Mouse (Mus musculus) liver, embryonic 14.5 days (tissue): ENCODE measurements around the gene Prune2. TPM values are rescaled to one million over a fixed set of nuclear protein-coding genes. Genes with fewer than 3 reads are reported as not detected.

ENCODE experiments used
- ATAC-seq: fragments of 200-750 bp; cut with Nextera tagmentation; 2 replicates; pipeline ENCODE4 v1.8.0; 2017; ENCODE audit warnings: moderate number of reproducible peaks, mild to moderate bottlenecking, moderate library complexity; ENCODE audit not compliant: insufficient read depth
- DNase-seq, 3 experiments: peaks; one replicate each; pipeline ENCODE4 v3.0.0-alpha.2; 2012 to 2013; ENCODE audit warnings: low read depth in 3 of 3, low spot score in 3 of 3
- H3K27ac ChIP-seq: fragments of 300-500 bp; sonication (generic); 2 replicates; pipeline ENCODE4 v1.5.1; 2014; ENCODE audit warnings: moderate library complexity, mild to moderate bottlenecking, control low read depth, inconsistent platforms
- H3K27me3 ChIP-seq: fragments of 300-500 bp; sonication (generic); 2 replicates; pipeline ENCODE4 v1.6.1; 2014; ENCODE audit warnings: mild to moderate bottlenecking, low read length, moderate library complexity; ENCODE audit not compliant: control insufficient read depth, insufficient read depth
- H3K36me3 ChIP-seq: fragments of 300-500 bp; sonication (generic); replicated peaks from 2 replicates; pipeline ENCODE4 v1.6.1; 2014; ENCODE audit warnings: low read depth; ENCODE audit not compliant: control insufficient read depth, insufficient read depth
- H3K4me1 ChIP-seq, 2 experiments: fragments of 200-500 bp in 1 of 2; fragments of 300-500 bp in 1 of 2; sonication (generic) in 1 of 2; replicated peaks; 2 replicates each; pipeline ENCODE4 v1.6.1; 2012 to 2014; ENCODE audit warnings: antibody characterized with exemption in 1 of 2, inconsistent platforms in 1 of 2, low read length in 1 of 2; ENCODE audit not compliant: control insufficient read depth in 2 of 2, insufficient read depth in 2 of 2
- H3K4me2 ChIP-seq: fragments of 300-500 bp; sonication (generic); 2 replicates; pipeline ENCODE4 v1.6.1; 2014; ENCODE audit warnings: low read depth, mild to moderate bottlenecking, control low read depth, moderate library complexity
- H3K4me3 ChIP-seq, 2 experiments: fragments of 200-500 bp in 1 of 2; fragments of 300-500 bp in 1 of 2; sonication (generic) in 1 of 2; 2 replicates each; pipeline ENCODE4 v1.5.1; 2012 to 2014; ENCODE audit warnings: low read depth in 2 of 2, low read length in 2 of 2, mild to moderate bottlenecking in 2 of 2, control low read depth in 1 of 2, inconsistent platforms in 1 of 2, moderate library complexity in 1 of 2; ENCODE audit not compliant: insufficient read depth in 1 of 2
- H3K9ac ChIP-seq: fragments of 300-500 bp; sonication (generic); replicated peaks from 2 replicates; pipeline ENCODE4 v1.6.1; 2014; ENCODE audit warnings: mild to moderate bottlenecking, control low read depth, moderate library complexity
- H3K9me3 ChIP-seq: fragments of 300-500 bp; sonication (generic); 2 replicates; pipeline ENCODE4 v1.6.1; 2016; ENCODE audit warnings: low read length, mixed read lengths; ENCODE audit not compliant: control insufficient read depth
- CTCF ChIP-seq: IDR thresholded peaks from 2 replicates; pipeline ENCODE4 v1.5.1; 2016; ENCODE audit warnings: antibody characterized with exemption, low read depth, control low read depth
- EP300 ChIP-seq: IDR thresholded peaks from 2 replicates; pipeline ENCODE4 v1.6.1; 2016; ENCODE audit warnings: antibody characterized with exemption, low read depth
- WGBS: fragments of 180-500 bp; shearing (Covaris S2); extraction: QIAGEN DNeasy Blood & Tissue Kit; methylation state at CpG from one replicate; pipeline ENCODE4 v1.1.7; 2014; ENCODE audit not compliant: insufficient replicate concordance; 5-methylcytosine and 5-hydroxymethylcytosine counted together
- polyA plus RNA-seq, 2 experiments: library from polyadenylated mRNA; depleted of rRNA in 1 of 2; stranded (reverse) in 1 of 2; unstranded in 1 of 2; fragments of >200 nt; fragmentation: Nextera tagmentation in 1 of 2; extraction: Ambion mirVana in 1 of 2; gene quantifications; 2 replicates each; pipeline versions ENCODE4 v1.2.1 to v1.2.3; 2012 to 2014

Prune2 gene
- polyA plus RNA-seq, 2 experiments, result 0.26 to 0.29 TPM

DNA sequence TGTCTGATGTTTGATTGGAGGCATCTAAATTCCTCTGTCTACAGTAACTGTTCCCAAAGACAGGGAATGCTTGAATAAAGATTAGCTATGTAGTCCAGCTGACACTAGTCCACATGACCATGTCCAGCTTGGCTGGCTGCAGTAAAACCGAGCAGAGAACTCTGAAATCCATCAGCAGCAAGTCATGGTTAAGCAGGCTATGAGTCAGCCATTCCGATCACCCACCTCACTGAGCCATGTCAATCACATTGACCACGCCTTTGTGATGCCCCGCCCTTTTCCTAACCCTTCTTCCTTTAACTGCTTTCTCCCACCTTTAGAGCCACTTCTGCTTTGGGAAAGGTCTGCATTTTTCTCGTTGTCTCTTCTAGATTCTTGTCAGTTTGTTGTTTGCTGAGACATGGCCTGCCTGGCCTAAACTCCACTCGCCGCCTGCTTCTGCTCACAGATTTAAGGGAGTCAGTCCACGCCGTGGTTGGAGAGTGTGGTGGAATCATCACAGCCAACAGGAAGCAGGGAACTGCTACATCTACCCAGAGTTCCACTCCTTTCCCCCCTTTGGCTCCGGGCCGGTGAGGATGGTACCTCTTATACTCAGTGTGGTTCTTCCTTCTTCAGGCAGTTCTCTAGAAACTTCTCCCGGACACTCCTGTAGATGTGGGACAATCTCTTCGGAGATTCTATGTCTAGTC, 307.9 kb downstream of the Prune2 start:
- peaks cover 0 to 8% of the 10 kb centered on the region in 2 experiments; a peak in 2 of 4 replicates for H3K4me1 ChIP-seq
- H3K9me3 ChIP-seq, result no peaks in the 10 kb centered on the region
- H3K9ac ChIP-seq, result no peak overlapping the region
- H3K4me2 ChIP-seq, result no peak overlapping the region
- DNase-seq (peak; percentile 20 to 36 (median 20)), ATAC-seq (peak; percentile 51; the same call in 1 of the 2 replicates)
- no peaks in the 10 kb centered on the region for H3K27me3 ChIP-seq
- H3K27ac ChIP-seq, result no peak overlapping the region
- TF ChIP-seq EP300 (no peak), CTCF (no peak)
- no peaks in the 10 kb centered on the region for H3K36me3 ChIP-seq
- no peak overlapping the region for H3K4me3 ChIP-seq
- WGBS, result 52% methylated on average over 13 of the region's 13 CpGs

DNA sequence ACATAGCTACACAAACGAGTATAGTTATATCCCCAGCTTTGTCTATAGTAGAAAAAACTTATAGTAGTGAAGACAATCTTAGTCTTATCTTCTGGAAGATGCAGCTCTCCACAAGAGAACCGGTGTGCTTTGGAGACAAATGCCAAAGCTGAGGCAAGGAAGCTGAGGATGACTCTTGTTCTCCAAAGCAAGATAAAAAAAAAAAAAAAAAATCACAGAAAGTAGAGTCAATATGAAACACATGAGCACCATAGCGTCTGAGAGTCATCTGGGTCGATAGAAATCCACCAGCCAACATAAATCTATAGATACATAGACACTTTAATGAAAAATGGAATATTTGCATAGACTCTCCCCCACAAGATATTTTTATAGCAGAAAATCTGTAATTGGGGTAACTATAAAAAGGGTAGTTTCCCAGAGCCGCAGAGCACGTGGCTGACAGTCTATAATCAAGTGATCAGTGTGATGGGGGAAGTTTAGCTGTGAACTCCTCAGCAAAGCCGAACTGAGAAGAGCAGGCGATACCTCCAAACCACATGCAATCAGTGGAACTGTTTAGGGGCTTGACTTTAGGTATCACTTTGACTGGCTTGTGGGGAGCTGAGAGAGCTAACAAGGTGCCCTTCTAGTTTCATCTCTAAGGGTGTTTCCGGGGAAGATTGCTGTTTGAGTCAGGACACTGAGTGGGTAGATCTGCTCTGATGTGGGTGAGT, 308.7 kb downstream of the Prune2 start:
- no peak overlapping the region for H3K27ac ChIP-seq
- peaks cover 0 to 8% of the 10 kb centered on the region in 2 experiments; a peak in 2 of 4 replicates for H3K4me1 ChIP-seq
- TF ChIP-seq CTCF, result no peak
- no peak for TF ChIP-seq EP300
- no peaks in the 10 kb centered on the region for H3K27me3 ChIP-seq
- ATAC-seq, result no peak
- WGBS, result 58% methylated on average over 9 of the region's 9 CpGs
- H3K4me2 ChIP-seq, result no peak overlapping the region
- no peak overlapping the region for H3K4me3 ChIP-seq
- no peak overlapping the region for H3K9ac ChIP-seq
- no peak for DNase-seq
- no peaks in the 10 kb centered on the region for H3K9me3 ChIP-seq
- H3K36me3 ChIP-seq, result no peaks in the 10 kb centered on the region

DNA sequence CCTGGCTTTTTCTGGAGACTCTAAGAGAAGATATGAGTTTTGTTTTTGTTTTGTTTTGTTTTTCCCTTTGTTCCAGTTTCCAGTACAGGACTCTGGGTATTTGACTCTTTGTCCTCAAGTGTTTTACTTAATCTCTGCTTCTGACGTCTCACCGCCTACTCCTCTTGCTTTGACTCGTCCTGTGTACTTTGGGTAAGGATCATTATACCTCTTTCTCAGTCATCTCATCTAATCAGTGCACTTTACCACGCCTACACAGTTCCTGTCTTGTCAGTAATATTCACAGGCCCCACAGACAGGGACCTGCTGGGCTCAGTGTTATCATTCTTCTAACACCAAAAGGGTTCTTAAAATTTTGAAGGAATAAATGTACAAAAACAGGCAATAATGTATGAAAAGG, 312.8 kb downstream of the Prune2 start:
- 57% methylated on average over 4 of the region's 4 CpGs for WGBS
- no peak overlapping the region for H3K9ac ChIP-seq
- ATAC-seq, result no peak
- no peak overlapping the region for H3K4me3 ChIP-seq
- peaks cover 0 to 4% of the 10 kb centered on the region in 2 experiments; a peak in 2 of 4 replicates for H3K4me1 ChIP-seq
- no peaks in the 10 kb centered on the region for H3K27me3 ChIP-seq
- no peak overlapping the region for H3K4me2 ChIP-seq
- H3K9me3 ChIP-seq, result no peaks in the 10 kb centered on the region
- no peak overlapping the region for H3K27ac ChIP-seq
- H3K36me3 ChIP-seq, result no peaks in the 10 kb centered on the region
- DNase-seq, result no peak
- TF ChIP-seq CTCF, result no peak
- no peak for TF ChIP-seq EP300

DNA sequence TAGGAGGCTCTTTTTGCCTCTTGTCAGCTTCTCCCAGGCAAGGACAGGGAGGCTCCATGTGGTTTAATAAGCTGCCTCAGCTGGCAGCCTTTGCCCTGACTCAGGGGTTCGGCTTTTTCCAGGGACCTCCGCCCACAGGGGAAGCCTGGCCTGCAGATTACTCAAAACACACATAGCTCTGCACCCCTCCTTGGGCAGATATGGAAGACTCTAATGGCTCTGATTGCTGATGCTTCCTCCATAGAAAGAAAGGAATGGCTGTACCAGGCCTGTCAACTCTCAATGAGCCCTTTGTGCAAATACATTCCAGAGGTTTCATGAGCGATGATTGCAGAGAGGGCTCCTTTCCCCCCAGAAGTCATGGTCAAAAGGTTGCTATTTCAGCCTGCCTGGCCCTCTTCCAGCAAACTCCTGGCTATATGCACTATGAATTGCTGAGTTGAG, 315.3 kb downstream of the Prune2 start:
- H3K9ac ChIP-seq, result no peak overlapping the region
- DNase-seq, result no peak
- H3K4me2 ChIP-seq, result no peak overlapping the region
- WGBS, result 52% methylated on average over 3 of the region's 3 CpGs
- no peaks in the 10 kb centered on the region for H3K27me3 ChIP-seq
- no peak overlapping the region for H3K27ac ChIP-seq
- H3K4me1 ChIP-seq, result no peaks in the 10 kb centered on the region
- no peak overlapping the region for H3K4me3 ChIP-seq
- no peaks in the 10 kb centered on the region for H3K9me3 ChIP-seq
- TF ChIP-seq EP300 (no peak), CTCF (no peak)
- ATAC-seq, result no peak
- H3K36me3 ChIP-seq, result no peaks in the 10 kb centered on the region

DNA sequence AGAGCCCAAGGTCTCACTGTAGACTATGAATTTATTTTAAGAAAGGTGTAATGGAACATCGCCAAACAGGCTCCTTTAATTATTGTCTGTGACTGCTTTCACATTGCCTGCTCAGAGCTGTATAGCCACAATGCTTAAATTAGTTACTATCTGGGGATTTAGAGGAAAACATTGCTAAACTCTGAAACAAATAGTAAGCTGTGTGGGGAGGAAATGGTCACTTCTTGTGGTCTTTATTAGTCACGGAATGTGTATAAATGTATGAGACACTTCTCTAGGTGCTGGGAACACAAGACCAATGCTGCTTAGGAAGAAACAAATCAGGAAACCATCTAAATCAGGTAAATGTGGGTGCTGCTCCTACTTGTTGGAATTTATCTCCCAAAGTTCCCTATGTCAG, 317.1 kb downstream of the Prune2 start:
- H3K4me2 ChIP-seq, result no peak overlapping the region
- H3K4me3 ChIP-seq, result no peak overlapping the region
- no peaks in the 10 kb centered on the region for H3K9me3 ChIP-seq
- TF ChIP-seq EP300 (no peak), CTCF (no peak)
- H3K27ac ChIP-seq, result no peak overlapping the region
- no peaks in the 10 kb centered on the region for H3K4me1 ChIP-seq
- H3K36me3 ChIP-seq, result no peaks in the 10 kb centered on the region
- H3K9ac ChIP-seq, result no peak overlapping the region
- no peaks in the 10 kb centered on the region for H3K27me3 ChIP-seq
- DNase-seq (no peak), ATAC-seq (no peak)
- WGBS, result 55% methylated on average over 2 of the region's 2 CpGs

Other genes with a start within 250 kb of the Prune2 start
- gene Vps13a, start 175.2 kb upstream of the Prune2 start, polyA plus RNA-seq (2012; rRNA removed), result 4.3 and 6.9 TPM in 2 replicates
- 8.0 and 8.1 TPM in 2 replicates for gene Vps13a, start 175.2 kb upstream of the Prune2 start, polyA plus RNA-seq (2014; fragmentation: Nextera tagmentation; extraction: Ambion mirVana)
- gene Foxb2, start 82.3 kb upstream of the Prune2 start, polyA plus RNA-seq (2012; rRNA removed), result not detected in 2 replicates
- gene Foxb2, start 82.3 kb upstream of the Prune2 start, polyA plus RNA-seq (2014; fragmentation: Nextera tagmentation; extraction: Ambion mirVana), result not detected in 2 replicates